Mouse (Mus musculus): ENCODE measurements around the gene Calu.
"Not testable (repeated sequence)": the region's sequence is repeated elsewhere in the genome, so short reads cannot be mapped to it uniquely, and the experiment has no call there.

Gene Calu

DNA sequence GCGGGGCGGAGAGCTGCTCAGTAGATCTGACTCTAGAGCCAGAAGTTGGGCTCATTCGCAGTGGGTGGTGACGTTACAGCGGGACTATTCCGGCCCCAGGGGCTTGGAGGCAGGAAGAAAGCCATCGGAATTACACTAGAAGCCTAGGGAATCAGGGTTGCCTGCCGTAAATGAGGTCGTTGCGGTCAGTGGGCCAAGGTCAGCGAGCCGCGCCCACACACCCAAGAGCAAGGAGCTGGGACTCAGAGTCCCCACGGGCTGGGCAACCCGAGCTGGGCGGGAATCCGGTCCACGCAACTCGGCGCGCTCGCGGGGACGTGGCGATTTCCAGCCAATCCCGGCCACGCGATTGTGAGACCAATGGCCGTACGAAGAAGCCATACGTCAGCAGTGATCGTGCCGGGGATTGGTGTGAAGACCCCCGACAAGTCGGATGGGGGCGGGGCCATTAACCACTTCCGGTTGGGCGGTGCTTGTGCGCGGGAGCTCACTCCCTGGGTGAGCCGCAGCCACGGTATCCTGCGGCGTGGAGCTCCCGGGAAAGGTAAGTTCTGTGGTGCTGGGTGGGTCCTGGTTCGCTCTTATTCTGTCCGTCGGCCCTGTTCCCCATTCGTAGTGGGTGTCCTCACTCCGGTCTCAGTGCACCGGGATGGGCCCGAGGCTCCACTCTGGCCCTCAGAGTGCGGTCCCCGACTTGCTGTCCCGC lies at the start of gene Calu:
Gene Calu (plus strand): TSS at position 405 of the 706 bp plus-strand sequence.
- DNase-seq (ENCODE audit: low read depth, low spot score) = peak; percentile 98

DNA sequence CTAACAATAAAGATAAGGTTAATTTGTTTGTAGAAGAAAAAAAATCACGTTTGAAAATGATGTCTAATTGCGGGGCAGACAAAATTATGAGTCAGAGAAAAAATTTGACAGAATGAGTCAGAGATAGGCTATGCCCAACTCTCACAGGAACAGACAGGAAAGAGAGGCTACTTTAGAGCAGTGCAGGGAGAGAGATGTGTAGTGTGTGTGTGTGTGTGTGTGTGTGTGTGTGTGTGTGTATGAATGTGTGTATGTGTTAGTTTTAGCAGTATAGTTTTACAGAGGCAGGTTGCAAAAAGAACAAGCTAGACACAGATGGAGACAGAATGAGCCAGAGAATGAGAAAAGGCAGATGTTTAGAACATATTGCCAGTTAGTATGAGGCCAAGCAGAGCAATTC lies 48.8 kb upstream of the Calu start:
- no peak for DNase-seq (ENCODE audit: low read depth, low spot score)

DNA sequence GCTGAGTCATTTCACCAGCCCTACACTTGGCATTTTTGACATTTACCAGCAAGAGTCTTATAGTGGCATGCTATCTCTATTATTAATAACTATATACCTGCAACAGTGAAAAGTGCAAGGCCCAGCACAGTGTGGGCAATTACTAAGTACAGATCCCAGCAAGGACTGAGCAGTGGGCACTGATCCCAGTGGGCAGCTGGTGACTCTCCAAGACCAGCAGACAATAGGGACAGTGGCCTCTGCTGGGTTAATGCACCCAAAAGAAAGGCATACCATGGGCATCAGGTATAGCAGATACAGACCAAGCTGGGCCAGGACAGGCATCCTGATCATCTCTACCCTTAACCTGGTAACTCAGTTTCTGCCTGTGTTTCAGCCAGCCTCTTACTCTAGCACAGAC lies 44.6 kb upstream of the Calu start:
- no peak for DNase-seq (ENCODE audit: low read depth, low spot score)

DNA sequence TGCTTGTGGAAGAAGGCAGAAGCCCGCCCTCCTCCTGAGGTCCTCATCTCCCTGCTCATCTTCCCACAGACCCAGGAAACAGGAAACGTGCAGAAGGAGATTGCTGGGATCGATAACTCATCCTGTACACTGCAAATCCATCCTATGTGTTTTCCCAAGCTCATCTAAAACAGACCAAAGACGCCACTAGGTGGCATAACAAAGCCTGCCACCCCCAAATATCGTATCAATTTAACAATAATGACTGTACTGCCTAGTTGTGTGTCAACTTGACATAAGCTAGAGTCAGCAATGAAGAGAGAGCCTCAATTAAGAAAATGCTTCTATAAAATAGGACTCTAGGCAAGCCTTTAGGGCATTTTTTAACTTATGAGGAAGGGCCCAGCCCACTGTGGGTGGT lies 44.1 kb upstream of the Calu start:
- no peak for DNase-seq (ENCODE audit: low read depth, low spot score)

DNA sequence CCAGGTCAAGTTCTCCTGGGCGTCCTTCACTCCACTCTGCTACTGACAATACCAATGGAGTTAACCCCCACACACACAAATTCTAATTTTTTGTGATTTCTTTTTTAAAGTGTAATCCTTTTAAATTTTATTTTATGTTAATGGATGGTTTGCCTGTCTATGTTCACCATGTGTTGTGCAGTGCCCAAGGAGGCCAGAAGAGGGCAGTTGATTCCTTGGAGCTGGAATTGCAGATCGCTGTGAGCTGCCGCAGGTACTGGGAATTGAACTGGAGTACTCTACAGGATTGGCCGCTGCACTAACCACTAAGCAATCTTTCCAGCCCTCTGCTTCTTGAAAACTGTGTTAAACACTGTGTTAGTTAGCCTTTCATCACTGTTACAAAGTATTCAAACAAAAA lies 42.4 kb upstream of the Calu start:
- DNase-seq (ENCODE audit: low read depth, low spot score) = no peak

DNA sequence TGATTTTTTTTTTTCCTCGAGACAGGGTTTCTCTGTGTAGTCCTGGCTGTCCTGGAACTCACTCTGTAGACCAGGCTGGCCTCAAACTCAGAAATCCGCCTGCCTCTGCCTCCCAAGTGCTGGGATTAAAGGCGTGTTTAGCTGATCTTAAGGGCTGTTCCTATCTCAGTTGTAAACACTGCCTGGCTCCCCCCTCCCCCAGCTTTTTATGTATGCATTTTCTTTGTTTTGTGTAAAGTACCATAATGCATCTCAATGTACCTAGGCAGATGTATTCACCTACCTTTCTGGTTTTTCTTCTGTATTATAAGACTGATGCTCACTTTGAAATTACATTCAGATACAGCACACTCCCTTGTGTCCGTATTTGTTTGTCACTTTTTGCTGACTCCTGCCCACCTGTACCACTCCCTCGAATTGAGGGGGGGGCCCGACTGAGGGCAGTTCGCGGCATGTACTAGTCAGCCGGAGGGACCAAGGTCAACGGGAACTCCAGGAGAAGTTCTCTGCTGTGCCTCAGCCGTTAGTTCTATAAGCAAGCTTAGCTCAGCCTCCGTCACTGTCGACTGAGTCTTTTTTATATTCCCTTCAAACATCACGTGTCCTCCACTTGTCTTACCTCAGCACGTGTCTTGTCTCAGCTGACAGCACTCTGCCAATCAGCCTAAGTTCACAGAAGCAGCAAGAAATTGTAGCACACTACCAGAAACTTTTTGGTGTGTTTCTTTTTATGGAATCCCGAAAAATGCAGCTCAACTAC lies 38.8 kb upstream of the Calu start:
- no peak for DNase-seq (ENCODE audit: low read depth, low spot score)

DNA sequence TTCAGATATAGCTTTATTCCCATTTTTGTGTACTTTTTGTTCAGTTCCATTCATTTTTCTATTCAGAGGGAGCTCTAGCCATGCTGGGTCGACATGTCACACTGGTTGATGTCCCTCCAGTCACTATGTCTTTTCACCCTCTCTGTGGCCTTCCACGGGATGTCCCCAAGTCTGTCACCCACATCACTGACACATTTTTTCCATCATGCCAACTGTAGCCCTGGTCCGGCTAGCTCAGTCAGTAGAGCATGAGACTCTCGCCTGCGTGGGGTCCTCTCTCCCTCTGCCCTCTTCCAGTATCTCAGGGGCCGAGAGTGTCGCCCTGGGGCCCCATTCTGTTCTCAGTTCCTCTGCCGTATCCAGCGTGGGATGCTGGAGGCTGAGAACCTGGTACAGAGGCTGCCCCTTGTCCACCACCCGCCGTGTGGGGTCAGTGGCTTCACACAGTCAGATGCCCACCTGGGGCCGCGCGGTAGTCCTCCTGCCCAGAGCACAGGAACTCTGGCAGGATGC lies 34.1 kb upstream of the Calu start:
- no peak for DNase-seq (ENCODE audit: low read depth, low spot score)

DNA sequence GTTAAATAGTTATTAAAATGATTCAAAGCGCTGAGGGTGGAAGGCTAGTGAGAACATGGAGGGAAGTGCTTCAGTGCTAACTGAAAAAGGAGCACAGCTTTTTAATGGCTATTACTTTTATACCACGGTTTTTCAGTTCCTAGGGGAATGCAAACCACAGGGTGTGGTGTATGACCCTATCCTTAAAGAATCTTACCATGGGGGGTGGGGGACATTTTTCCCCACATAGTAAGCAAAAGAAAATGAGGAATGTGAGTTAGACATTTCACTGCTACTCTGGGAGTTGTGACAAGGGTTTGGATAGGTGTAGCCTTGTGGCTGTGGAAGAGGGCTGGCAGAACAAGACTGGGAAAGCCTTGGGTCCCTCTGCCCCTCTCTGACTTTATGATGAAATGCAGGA lies 30.6 kb upstream of the Calu start:
- peak; percentile 4 for DNase-seq (ENCODE audit: low read depth, low spot score)

DNA sequence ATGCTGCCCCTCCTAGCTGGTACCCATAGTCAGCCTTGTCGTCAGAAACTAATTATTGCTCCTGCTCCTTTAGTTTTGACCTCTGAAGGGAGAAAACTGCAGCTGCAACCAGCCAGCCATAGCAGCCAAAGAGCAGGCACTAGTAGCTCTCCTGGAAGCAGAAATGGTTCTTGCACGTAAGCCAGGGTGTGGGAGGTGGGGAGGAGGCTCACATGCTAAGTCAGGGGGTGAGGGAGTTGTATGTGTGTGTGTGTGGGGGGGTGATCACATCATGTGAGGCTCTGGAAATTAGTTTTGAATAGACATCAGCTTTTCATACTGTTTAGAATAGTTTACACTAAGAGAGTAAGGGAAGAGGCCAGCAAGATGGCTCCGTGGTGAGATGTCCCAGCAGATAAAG lies 29.9 kb upstream of the Calu start:
- no peak for DNase-seq (ENCODE audit: low read depth, low spot score)

DNA sequence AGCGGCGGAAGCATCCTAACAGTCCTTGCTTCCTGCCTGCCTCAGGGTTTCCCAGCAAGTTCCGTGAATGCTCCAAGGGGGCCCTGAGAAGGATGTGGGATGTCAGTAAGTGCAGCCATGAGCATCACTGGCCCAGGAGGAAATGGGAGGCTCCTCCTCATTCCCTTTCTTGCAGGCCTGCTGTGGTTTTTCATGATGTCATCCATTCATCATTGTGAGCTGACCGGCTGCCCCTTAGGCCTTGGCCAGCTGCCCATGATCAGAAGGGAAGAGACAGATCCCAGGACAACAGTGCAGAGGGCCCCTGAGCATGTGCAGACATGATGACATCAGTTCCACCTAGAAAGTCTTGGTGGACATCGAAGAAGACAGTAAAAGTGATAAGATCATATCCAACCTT lies 29.0 kb upstream of the Calu start, which contains the start of gene Fam71f1:
Gene Fam71f1 (plus strand): TSS at position 262 of the 400 bp plus-strand sequence.
- no peak for DNase-seq (ENCODE audit: low read depth, low spot score)

DNA sequence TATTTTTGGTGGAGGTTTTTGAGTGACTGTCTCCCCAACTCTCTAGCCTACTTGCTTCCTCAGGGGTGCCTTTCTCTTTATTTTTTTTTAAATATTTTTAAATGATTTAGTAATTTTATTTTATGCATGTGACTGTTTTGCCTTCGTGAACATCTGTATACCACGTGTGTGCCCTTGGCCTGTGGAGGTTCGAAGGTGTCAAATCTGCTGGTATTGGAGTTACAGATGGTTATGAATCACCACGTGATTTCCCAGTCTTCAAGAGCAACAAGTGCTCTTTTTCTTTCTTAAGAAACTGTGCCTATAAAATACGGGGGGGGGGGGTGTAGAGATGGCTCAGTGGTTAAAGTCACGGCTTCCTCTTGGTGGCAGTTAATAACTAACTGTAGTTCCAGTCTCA lies 26.3 kb upstream of the Calu start:
- no peak for DNase-seq (ENCODE audit: low read depth, low spot score)

DNA sequence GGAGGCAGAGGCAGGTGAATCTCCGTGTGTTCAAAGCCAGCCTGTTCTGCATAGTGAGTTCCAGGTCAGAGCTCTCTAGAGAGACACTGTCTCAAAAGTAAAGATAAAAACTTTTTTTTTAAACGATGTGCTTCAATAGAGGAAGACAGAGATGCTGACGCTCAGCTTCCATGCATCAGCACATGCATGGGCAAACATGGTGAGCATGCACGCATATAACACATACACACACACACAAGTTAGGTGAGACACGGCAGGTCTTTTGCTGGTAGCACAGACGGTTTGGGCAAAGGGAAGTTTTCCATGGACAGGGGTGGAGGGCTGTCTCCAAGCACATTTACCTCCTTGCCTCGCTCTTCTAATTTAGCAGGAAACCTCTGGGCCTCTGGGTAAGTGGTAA lies 25.7 kb upstream of the Calu start:
- no peak for DNase-seq (ENCODE audit: low read depth, low spot score)

DNA sequence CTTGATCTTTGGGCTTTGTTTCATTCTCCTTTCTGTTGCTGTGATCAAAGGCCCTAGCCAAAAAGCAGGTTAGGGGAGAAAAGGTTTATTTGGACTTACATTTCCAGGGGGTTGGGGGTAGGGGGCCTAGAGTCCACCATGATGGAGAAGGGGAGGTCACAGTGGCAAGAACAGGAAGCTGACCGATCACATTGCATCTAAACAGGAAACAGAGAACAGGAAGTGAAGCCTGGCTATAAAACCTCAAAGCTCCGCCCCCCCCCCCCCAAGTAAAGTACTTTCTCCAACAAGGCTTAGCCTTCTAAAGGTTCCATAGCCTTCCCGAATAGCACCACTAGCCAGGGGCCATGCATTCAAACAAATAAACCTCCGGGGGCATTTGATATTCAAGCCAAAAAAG lies 25.1 kb upstream of the Calu start:
- no peak for DNase-seq (ENCODE audit: low read depth, low spot score)

DNA sequence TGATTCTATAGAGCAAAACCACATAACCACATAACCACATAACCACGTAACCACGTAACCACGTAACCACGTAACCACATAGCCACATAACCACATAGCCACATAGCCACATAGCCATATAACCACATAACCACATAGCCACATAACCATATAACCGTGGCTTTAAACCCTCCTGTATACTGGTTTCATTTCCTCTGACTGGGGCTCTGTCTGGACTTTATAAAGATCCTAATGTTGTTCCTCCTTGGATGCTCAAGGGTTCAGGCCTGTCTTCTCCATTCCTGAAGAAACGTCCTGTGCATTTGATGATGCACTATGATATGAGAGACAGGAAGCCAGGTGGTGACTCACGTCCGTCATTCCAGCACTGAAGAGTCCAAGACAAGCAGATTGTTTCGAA lies 20.9 kb upstream of the Calu start:
- DNase-seq (ENCODE audit: low read depth, low spot score) = no peak

DNA sequence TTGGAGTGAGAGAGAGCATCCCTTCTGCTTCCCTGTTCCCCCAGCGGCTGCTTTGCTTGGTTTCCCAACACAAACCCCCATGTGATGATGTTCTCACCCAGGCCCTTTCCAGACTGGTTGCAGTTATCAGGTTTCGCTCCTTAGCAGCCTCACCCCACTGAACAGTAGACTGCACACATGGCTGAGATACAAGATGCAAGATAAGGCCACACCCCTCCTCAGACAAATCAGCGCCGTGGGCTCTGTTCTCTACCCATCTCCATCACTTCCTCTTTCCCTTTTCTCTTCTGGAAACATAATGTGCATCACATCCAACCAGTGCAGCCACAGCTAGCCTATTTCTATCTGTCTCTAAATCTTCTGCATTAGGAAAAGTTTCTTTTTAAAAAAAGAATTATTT lies 18.4 kb upstream of the Calu start:
- no peak for DNase-seq (ENCODE audit: low read depth, low spot score)

DNA sequence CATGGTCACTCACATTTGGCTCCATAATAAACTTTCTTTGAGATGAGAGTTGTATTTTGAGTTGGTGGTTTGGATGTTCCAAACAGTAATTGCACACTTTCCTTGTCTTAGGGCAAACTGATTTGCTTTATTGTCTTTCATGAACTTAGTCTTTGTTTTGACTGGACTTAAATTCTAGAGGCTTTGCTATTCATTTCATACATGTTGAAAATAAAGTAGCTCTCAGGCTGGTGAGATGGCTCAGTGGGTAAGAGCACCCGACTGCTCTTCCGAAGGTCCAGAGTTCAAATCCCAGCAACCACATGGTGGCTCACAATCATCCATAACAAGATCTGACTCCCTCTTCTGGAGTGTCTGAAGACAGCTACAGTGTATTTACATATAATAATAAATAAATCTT lies 1.4 kb upstream of the Calu start:
- not testable (repeated sequence) for DNase-seq (ENCODE audit: low read depth, low spot score)

DNA sequence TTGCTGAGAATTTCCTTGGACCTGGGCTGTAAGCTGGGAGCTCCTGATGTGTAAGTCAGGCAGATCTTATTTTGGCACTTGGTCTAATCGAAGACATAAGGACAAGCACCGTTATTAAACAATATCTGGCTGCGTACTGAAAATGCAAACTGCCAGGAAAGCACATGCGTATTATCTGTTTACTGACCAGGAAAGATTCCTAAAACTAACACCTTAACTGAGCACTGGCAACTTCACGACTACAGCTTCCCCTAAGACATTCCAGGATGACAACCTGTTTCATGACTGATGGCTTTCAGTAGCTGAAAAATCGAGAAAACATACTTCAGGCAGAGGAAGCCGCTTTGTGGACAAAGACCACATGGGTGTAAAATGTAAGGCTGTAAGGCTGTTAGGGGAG lies 680 bp upstream of the Calu start:
- no peak for DNase-seq (ENCODE audit: low read depth, low spot score)

DNA sequence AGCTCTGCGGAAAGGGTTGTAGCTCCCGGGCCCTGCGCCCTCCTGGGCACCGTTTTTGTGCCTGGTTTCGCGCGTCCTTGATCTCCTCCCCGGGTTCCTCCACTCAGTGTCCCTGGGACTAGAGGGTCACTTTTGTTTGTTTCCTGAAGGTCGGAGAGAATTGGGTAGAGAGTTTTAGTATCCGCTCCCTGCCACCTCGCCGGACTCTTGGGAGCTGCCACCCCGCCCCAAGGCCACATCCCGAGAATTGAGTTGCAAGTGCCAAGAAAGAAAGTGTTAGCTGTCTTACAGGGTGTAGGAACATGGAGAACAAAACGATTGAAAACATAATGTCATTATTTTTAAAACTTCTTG lies 479 bp downstream of the Calu start:
- DNase-seq (ENCODE audit: low read depth, low spot score) = no peak

DNA sequence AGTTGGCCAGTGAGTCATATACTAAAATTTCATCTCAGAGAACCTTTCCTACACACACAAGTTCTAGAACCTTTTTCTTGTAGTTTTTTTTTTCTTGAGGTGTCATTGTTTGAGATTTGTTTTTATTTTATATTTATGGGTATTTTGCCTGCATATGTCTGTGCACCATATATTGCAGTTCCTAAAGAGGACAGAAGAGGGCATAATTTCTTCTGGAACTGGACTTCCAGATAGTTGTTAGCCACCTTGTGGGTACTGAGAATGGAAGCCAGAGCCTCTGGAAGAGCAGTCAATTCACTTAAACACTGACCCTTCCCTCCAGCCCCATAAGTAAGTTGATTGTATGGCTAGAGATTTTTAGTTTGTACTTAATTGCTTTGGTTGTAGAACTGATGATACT lies 3.7 kb downstream of the Calu start:
- no peak for DNase-seq (ENCODE audit: low read depth, low spot score)

DNA sequence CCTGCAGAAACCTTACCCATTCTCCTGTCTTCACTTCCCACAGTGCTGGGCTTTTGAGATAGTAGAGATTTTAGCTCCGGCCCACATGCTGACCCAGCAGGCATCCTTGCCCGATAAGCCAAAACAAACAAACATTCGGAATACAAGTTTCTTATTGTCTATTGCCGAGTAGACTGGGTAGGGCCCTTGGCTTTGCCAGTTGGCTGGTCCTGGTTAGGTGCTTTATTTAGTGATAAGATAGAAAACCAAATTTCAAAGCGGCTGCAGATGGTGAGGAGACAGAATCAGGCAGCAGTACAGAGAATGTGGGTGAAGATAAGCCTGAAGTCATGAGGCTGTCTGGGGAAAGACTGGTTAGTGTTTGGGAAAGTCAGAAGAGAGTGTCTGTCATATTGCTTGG lies 4.9 kb downstream of the Calu start:
- DNase-seq (ENCODE audit: low read depth, low spot score) = no peak

DNA sequence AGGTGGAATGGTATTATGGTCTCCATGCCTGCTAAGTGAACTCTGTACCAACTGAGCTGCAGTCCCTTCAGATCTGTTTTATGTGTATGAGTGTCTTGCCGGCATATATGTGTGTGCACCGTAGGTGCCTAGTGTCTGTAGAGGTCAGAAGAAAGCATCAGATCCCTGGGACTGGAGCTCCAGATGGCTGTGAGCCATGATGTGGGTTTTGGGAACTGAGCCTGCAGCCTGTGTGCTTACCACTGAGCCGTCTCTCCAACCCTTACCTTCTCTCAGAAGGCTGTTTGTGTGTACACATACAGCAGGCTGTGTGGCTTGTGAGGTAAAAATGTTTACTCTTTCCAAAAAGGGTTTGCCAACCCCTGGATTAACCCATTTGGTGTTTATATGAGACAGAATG lies 11.5 kb downstream of the Calu start:
- DNase-seq (ENCODE audit: low read depth, low spot score) = peak; percentile 67

DNA sequence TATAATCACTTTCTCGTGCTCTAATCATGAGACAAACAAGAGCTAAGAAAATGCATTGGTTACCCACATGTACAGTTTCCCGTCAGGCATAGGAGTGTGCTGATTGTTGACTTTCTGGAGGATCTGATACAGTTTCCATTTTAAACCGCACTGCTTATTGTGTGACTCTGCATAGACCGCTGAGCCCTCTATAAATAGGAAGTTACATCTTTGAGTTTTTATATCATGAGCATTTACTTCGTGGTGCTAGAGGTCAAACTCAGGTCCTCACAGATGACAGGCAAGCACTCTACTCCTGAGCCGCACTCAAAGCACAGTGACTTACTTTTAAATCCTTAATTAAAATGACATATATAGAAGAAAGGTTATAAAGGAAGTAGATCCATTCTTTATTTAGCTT lies 12.3 kb downstream of the Calu start:
- peak; percentile 65 for DNase-seq (ENCODE audit: low read depth, low spot score)
